Mouse (Mus musculus) bone marrow, adult 2 months (tissue): ENCODE results near the gene Magi2. TPM values are rescaled to one million over a fixed set of nuclear protein-coding genes. Genes with fewer than 3 reads are reported as not detected.

ENCODE experiments used
- H3K27ac ChIP-seq: fragments of 200-500 bp; 2 replicates; pipeline ENCODE4 v1.5.1; 2012; ENCODE audit warnings: low read depth, mild to moderate bottlenecking, control low read depth, inconsistent platforms, low read length; ENCODE audit not compliant: control insufficient read depth, poor library complexity, insufficient read depth
- H3K4me1 ChIP-seq: fragments of 200-500 bp; 2 replicates; pipeline ENCODE4 v1.6.1; 2011; ENCODE audit warnings: low read length; ENCODE audit not compliant: control insufficient read depth, insufficient read depth
- H3K4me3 ChIP-seq: fragments of 200-500 bp; replicated peaks from 2 replicates; pipeline ENCODE3; 2011; ENCODE audit warnings: mild to moderate bottlenecking, low read depth, low read length, control low read depth; ENCODE audit not compliant: control insufficient read depth
- CTCF ChIP-seq: fragments of 200-500 bp; IDR thresholded peaks from 2 replicates; pipeline ENCODE4 v1.5.1; 2011; ENCODE audit warnings: low read length, control low read depth; ENCODE audit not compliant: control insufficient read depth, insufficient read depth
- POLR2A ChIP-seq: fragments of 200-500 bp; IDR thresholded peaks from 2 replicates; pipeline ENCODE4 v1.6.1; 2011; ENCODE audit warnings: low read depth, mild to moderate bottlenecking, control low read depth, low read length, borderline replicate concordance; ENCODE audit not compliant: control insufficient read depth
- WGBS: fragments of 180-500 bp; shearing (Covaris S2); methylation state at CpG from one replicate; pipeline ENCODE4 v1.1.7; 2018; 5-methylcytosine and 5-hydroxymethylcytosine counted together
- polyA plus RNA-seq: library from polyadenylated mRNA; stranded (reverse); fragments of >200 nt; gene quantifications from 2 replicates; pipeline ENCODE4 v1.2.4, GENCODE M21; 2011; ENCODE audit warnings: low replicate concordance; ENCODE audit not compliant: missing spikeins, insufficient read depth, insufficient read length

Magi2 gene
- polyA plus RNA-seq, 1 experiment = 0.47 TPM

GRCm38 (mm10) chr5:19247266-19247665, 20.4 kb downstream of the Magi2 start:
- Histone ChIP-seq H3K27ac (no peak overlapping the region), H3K4me1 (no peaks in the 10 kb centered on the region), H3K4me3 (no peak overlapping the region)
- 66% methylated on average over 3 of the region's 3 CpGs for WGBS
- TF ChIP-seq POLR2A (no peak), CTCF (no peak)

- Histone ChIP-seq H3K27ac (no peak overlapping the region), H3K4me3 (no peak overlapping the region), H3K4me1 (no peaks in the 10 kb centered on the region)
- 57% methylated on average over 5 of the region's 5 CpGs for WGBS
- TF ChIP-seq CTCF (no peak), POLR2A (no peak)
Observed at GRCm38 (mm10) chr5:19262816-19263215, 36.0 kb downstream of the Magi2 start.

DNA sequence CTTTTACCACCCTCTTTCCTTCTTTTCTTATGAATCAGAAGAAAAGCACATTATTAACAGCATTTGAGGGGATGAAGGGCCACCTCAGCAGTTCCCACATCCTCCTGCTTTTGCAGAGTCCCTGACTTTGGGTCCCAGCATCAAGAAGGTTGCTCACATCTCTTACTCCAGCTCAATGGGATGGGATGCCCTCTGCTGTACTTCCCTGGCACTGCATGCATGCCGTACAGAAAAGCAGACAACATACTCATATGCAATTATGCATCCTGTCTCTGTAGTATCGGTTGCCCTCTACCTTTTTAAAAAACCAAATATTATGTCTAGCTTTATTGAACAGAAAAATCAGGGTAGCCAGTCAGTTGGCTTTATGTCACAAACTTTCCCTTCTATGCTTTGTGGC, 37.8 kb downstream of the Magi2 start:
- 65% methylated on average over 2 of the region's 2 CpGs for WGBS
- Histone ChIP-seq H3K4me3 (no peak overlapping the region), H3K27ac (no peak overlapping the region), H3K4me1 (no peaks in the 10 kb centered on the region)
- TF ChIP-seq POLR2A (no peak), CTCF (no peak)

GRCm38 (mm10) chr5:19292581-19292980, 65.7 kb downstream of the Magi2 start:
- WGBS = 72% methylated on average over 3 of the region's 3 CpGs
- H3K27ac ChIP-seq = no peak overlapping the region
- H3K4me1 ChIP-seq = no peaks in the 10 kb centered on the region
- TF ChIP-seq CTCF (no peak), POLR2A (no peak)
- H3K4me3 ChIP-seq = no peak overlapping the region

DNA sequence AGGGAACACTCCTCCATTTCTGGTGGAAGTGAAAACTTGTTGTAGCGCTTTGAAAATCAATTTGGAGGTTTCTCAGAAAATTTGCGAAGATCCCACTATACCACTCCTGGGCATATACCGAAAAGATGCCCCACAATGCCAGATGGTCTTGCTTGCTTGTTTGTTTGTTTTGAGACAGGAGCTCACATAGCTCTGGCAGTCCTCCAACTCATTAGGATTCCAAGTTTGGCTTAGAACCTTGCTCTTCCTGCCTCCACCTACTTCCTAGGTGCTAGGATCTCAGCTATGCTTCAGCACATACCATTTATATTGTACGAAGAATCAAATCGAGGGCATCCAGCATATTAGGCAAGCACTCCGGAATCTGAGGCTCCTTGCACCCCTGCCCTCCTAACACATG, 79.8 kb downstream of the Magi2 start:
- TF ChIP-seq POLR2A (no peak), CTCF (no peak)
- Histone ChIP-seq H3K4me3 (no peak overlapping the region), H3K27ac (no peak overlapping the region), H3K4me1 (no peaks in the 10 kb centered on the region)
- 78% methylated on average over 6 of the region's 6 CpGs for WGBS

DNA sequence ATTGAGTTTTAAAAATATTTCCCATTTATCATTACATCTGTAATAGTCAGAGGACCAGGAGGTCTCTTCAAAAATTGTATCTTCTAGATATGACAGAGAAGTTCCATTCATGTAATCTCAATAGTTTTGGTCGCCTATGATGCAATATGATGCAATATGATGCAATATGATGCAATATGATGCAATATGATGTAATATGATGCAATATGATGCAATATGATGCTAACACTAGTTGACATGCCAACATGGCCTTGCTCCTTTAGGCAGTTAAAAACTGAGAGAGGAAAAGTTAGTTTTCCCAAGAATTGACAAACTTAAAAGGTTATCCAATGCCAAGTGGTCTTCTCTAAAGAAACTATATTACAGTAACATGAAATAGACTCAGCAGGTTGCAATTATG, 83.0 kb downstream of the Magi2 start:
- no peak overlapping the region for H3K27ac ChIP-seq
- TF ChIP-seq CTCF (no peak), POLR2A (no peak)

DNA sequence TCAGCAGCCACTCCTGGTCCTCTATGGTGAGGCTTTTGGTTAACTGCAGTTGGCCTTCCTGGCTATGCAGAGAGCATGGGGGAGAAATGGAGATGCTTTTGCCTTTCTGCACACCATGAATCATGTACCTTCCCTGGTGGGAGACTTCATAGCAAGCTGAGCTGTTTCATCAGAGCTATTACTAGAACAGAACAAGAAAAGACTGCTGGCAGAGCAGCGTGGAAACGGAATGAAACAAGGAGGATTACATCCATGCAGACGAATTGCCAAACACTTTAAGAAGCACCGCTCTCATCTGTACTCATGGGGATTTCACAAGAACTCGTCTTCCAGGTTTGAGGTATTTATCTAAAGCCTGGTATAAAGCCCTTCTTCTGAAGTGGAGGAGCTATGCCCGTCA, 95.7 kb downstream of the Magi2 start:
- H3K27ac ChIP-seq = no peak overlapping the region
- 72% methylated on average over 6 of the region's 6 CpGs for WGBS
- H3K4me3 ChIP-seq = no peak overlapping the region
- TF ChIP-seq POLR2A = no peak
- TF ChIP-seq CTCF = no peak
- no peaks in the 10 kb centered on the region for H3K4me1 ChIP-seq

More for the DNA sequence above, 83.0 kb downstream of the Magi2 start:
- H3K4me1 ChIP-seq = no peaks in the 10 kb centered on the region
- WGBS = 32% methylated on average over 1 of the region's 1 CpGs
- no peak overlapping the region for H3K4me3 ChIP-seq

- no peak for TF ChIP-seq CTCF
- TF ChIP-seq POLR2A = no peak
- H3K4me3 ChIP-seq = no peak overlapping the region
- no peak overlapping the region for H3K27ac ChIP-seq
- 68% methylated on average over 2 of the region's 2 CpGs for WGBS
- no peaks in the 10 kb centered on the region for H3K4me1 ChIP-seq
Observed at GRCm38 (mm10) chr5:19337561-19337960, 110.7 kb downstream of the Magi2 start.

GRCm38 (mm10) chr5:19368175-19368574, 141.3 kb downstream of the Magi2 start:
- Histone ChIP-seq H3K4me1 (no peaks in the 10 kb centered on the region), H3K4me3 (no peak overlapping the region), H3K27ac (no peak overlapping the region)
- 64% methylated on average over 1 of the region's 1 CpGs for WGBS
- no peak for TF ChIP-seq CTCF
- no peak for TF ChIP-seq POLR2A
